Mouse (Mus musculus) midbrain, embryonic 16.5 days (tissue): ENCODE data around the gene Rnf103. TPM values are rescaled to one million over a fixed set of nuclear protein-coding genes. Genes with fewer than 3 reads are reported as not detected.
A peak's percentile ranks its signal among the peaks of the same experiment; 100 is the strongest.
"Not testable (repeated sequence)": the region's sequence is repeated elsewhere in the genome, so short reads cannot be mapped to it uniquely, and the experiment has no call there.

Source experiments
- ATAC-seq: fragments of 200-750 bp; cut with Nextera tagmentation; 2 replicates; pipeline ENCODE4 v1.8.0; 2017; ENCODE audit warnings: moderate TSS enrichment
- H3K27ac ChIP-seq: fragments of 300-500 bp; sonication (generic); 2 replicates; pipeline ENCODE4 v1.5.1; 2014; ENCODE audit warnings: mild to moderate bottlenecking, low read length, mixed read lengths
- H3K27me3 ChIP-seq: fragments of 300-500 bp; sonication (generic); 2 replicates; pipeline ENCODE4 v1.6.1; 2014; ENCODE audit warnings: low read depth, low read length, mixed read lengths; ENCODE audit not compliant: control insufficient read depth, insufficient read depth
- H3K36me3 ChIP-seq: fragments of 300-500 bp; sonication (generic); 2 replicates; pipeline ENCODE4 v1.6.1; 2014; ENCODE audit warnings: mild to moderate bottlenecking, low read length, moderate library complexity, mixed read lengths; ENCODE audit not compliant: control insufficient read depth, insufficient read depth
- H3K4me1 ChIP-seq: fragments of 300-500 bp; sonication (generic); 2 replicates; pipeline ENCODE4 v1.6.1; 2014; ENCODE audit warnings: mild to moderate bottlenecking, low read length, mixed read lengths; ENCODE audit not compliant: control insufficient read depth, insufficient read depth
- H3K4me2 ChIP-seq: fragments of 300-500 bp; sonication (generic); 2 replicates; pipeline ENCODE4 v1.6.1; 2014; ENCODE audit warnings: mild to moderate bottlenecking, low read length, mixed read lengths
- H3K4me3 ChIP-seq: fragments of 300-500 bp; sonication (generic); 2 replicates; pipeline ENCODE4 v1.5.1; 2014; ENCODE audit warnings: low read depth, mild to moderate bottlenecking, low read length, moderate library complexity, mixed read lengths
- H3K9ac ChIP-seq: fragments of 300-500 bp; sonication (generic); 2 replicates; pipeline ENCODE4 v1.6.1; 2014; ENCODE audit warnings: low read depth, low read length, mixed read lengths
- H3K9me3 ChIP-seq: fragments of 300-500 bp; sonication (generic); replicated peaks from 2 replicates; pipeline ENCODE4 v1.6.1; 2014; ENCODE audit warnings: mild to moderate bottlenecking, low read length, mixed read lengths; ENCODE audit not compliant: control insufficient read depth, poor library complexity, severe bottlenecking
- WGBS: fragments of 180-500 bp; shearing (Covaris S2); extraction: QIAGEN DNeasy Blood & Tissue Kit; methylation state at CpG from one replicate; pipeline ENCODE4 v1.1.7; 2014; 5-methylcytosine and 5-hydroxymethylcytosine counted together
- polyA plus RNA-seq: library from polyadenylated mRNA; unstranded; fragments of >200 nt; fragmentation: Nextera tagmentation; extraction: Ambion mirVana; gene quantifications from 2 replicates; pipeline ENCODE4 v1.2.1, GENCODE M21; 2015

Gene Rnf103
- 22.0 and 23.0 TPM in 2 replicates for polyA plus RNA-seq

DNA sequence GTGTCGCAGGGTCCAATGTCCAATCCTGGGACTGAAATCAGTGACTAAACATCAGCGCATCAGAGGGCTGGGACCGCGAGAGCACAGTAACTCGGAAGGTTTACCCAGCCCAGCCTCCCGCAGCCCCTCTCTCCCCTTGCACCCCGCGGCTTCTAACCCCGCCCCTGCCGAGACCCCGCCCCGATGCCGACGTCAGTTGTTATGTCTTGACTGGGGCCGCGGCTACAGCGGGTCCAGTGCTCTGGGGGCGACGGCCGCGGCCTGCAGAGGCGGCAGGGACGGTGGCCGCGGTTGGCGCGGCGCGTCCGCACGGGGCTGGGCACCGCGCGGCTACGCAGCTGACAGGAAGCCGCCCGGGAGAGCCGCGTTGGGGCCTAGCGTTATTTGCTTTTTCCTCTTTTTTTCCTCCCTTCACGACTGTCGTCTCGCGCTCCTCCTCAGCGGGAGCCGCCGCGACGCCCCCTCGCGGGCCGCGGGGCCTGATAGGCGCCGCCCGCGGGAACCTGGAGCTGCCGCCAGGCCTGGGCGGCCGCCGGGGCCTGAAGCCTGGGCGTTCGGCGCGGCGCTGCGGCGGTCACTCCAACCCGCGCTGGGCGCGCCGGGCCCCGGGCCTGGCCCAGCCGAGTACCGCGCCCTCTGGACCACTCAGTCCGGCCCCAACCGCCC lies at the start of gene Rnf103:
Rnf103 (plus strand) TSS at position 220 of the 666 bp plus-strand sequence.
- no peaks in the 10 kb centered on the region for H3K9me3 ChIP-seq
- no peaks in the 10 kb centered on the region for H3K27me3 ChIP-seq
- WGBS = under 1% methylated on average over 53 of the region's 79 CpGs
- H3K36me3 ChIP-seq = no peaks in the 10 kb centered on the region; the same call in 1 of the 2 replicates
- peak within 1 kb of the TSS; percentile 96 for H3K4me3 ChIP-seq
- peak within 1 kb of the TSS; percentile 98 for H3K27ac ChIP-seq
- H3K4me2 ChIP-seq = peak within 1 kb of the TSS; percentile 79
- peak within 1 kb of the TSS; percentile 100 for H3K9ac ChIP-seq
- peaks cover 17% of the 10 kb centered on the region for H3K4me1 ChIP-seq
- peak; percentile 98 for ATAC-seq

GRCm38 (mm10) chr6:71444756-71445155 lies 48.9 kb upstream of the Rnf103 start:
- Histone ChIP-seq H3K4me1 (peaks cover 5% of the 10 kb centered on the region), H3K9me3 (no peaks in the 10 kb centered on the region), H3K27ac (no peak overlapping the region), H3K4me2 (no peak overlapping the region), H3K9ac (no peak overlapping the region), H3K4me3 (no peak overlapping the region), H3K27me3 (no peaks in the 10 kb centered on the region), H3K36me3 (no peaks in the 10 kb centered on the region)
- ATAC-seq = no peak
- 47% methylated on average over 1 of the region's 1 CpGs for WGBS

- peaks cover 5% of the 10 kb centered on the region for H3K4me1 ChIP-seq
- no peaks in the 10 kb centered on the region for H3K27me3 ChIP-seq
- no peak overlapping the region for H3K27ac ChIP-seq
- no peak for ATAC-seq
- no peak overlapping the region for H3K4me2 ChIP-seq
- H3K36me3 ChIP-seq = no peaks in the 10 kb centered on the region
- H3K9me3 ChIP-seq = no peaks in the 10 kb centered on the region
- H3K9ac ChIP-seq = no peak overlapping the region
- H3K4me3 ChIP-seq = no peak overlapping the region
- 89% methylated on average over 6 of the region's 6 CpGs for WGBS
These were observed 48.1 kb upstream of the Rnf103 start for GRCm38 (mm10) chr6:71445560-71445959.

DNA sequence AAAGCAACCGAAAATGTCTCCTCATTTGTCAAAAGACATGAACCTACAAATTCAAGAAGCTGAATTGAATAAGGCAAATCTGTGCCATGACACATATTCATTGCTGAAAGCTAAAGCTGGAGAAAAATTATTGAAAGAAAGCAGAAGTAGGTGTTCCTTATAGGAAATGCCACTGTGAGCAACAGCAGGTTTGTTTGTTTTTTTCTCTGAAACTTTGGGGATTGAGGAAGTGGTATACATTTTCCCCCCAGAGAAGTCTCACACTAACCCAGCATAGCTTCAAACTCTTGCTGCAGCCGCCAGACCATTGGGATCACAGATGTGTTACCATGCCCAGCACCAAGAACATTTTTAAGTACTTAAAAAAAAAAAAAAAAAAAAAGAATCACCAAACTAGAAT lies 40.9 kb upstream of the Rnf103 start:
- Histone ChIP-seq H3K27me3 (no peaks in the 10 kb centered on the region), H3K4me1 (no peaks in the 10 kb centered on the region), H3K9ac (no peak overlapping the region), H3K27ac (no peak overlapping the region), H3K4me2 (no peak overlapping the region), H3K36me3 (no peaks in the 10 kb centered on the region), H3K4me3 (no peak overlapping the region), H3K9me3 (no peaks in the 10 kb centered on the region)
- ATAC-seq = no peak
- 87% methylated on average over 2 of the region's 2 CpGs for WGBS

- not testable (repeated sequence) for H3K4me3 ChIP-seq
These were observed 39.5 kb upstream of the Rnf103 start for GRCm38 (mm10) chr6:71453983-71454739.

GRCm38 (mm10) chr6:71457956-71458608 lies 35.6 kb upstream of the Rnf103 start:
- H3K27ac ChIP-seq = no peak overlapping the region
- H3K9me3 ChIP-seq = no peaks in the 10 kb centered on the region
- no peaks in the 10 kb centered on the region for H3K27me3 ChIP-seq
- H3K4me2 ChIP-seq = no peak overlapping the region
- H3K9ac ChIP-seq = no peak overlapping the region
- H3K4me3 ChIP-seq = no peak overlapping the region
- no peaks in the 10 kb centered on the region for H3K36me3 ChIP-seq
- ATAC-seq = no peak
- 74% methylated on average over 8 of the region's 8 CpGs for WGBS
- no peaks in the 10 kb centered on the region for H3K4me1 ChIP-seq

More at GRCm38 (mm10) chr6:71453983-71454739, 39.5 kb upstream of the Rnf103 start:
- H3K27me3 ChIP-seq, H3K9me3 ChIP-seq, H3K4me1 ChIP-seq, H3K27ac ChIP-seq, H3K36me3 ChIP-seq, H3K9ac ChIP-seq, ATAC-seq, H3K4me2 ChIP-seq: not testable (repeated sequence)

DNA sequence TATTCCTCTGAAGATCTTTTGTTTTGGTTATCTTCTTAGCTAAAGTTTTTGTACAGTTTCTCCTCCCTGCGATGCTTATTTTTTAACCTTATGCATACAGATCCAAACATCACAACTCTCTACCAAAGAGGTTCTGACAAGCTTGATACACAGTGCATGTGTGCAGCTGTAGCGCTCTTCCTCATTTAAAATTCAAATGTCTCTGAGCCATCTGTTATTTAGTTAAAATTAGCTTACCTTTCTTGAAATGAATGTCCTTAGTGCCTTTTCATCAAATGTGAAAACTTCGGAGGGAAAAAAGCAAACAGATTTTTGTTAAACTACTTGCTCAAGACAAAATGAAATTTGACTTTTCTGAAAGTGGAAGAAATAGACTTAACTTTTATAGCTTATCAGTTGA lies 28.5 kb upstream of the Rnf103 start:
- H3K9ac ChIP-seq = no peak overlapping the region
- no peak for ATAC-seq
- H3K27ac ChIP-seq = no peak overlapping the region
- H3K36me3 ChIP-seq = no peaks in the 10 kb centered on the region
- no peaks in the 10 kb centered on the region for H3K27me3 ChIP-seq
- H3K4me1 ChIP-seq = no peaks in the 10 kb centered on the region
- 40% methylated on average over 3 of the region's 3 CpGs for WGBS
- no peak overlapping the region for H3K4me2 ChIP-seq
- H3K4me3 ChIP-seq = no peak overlapping the region
- H3K9me3 ChIP-seq = no peaks in the 10 kb centered on the region

DNA sequence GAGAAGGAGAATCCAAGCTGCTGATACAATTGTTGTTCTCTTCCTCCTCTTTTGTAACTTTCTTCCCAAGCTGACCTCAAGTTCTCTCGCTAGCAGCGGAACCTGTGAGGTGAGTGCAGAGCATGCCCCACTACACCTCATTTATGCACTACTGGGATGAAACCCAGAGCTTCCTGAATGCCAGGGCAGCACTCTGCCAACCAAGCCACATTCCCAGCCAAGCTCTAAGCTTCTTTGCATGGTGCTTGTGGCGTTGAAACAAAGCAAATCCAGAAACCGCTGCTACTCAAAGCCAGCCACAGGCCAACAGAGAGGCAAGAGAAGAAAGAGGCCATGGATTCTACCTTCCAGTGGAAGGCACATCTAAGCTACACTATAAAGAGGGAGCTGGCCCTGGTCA lies 25.9 kb upstream of the Rnf103 start:
- H3K9ac ChIP-seq = no peak overlapping the region
- ATAC-seq = no peak
- H3K4me2 ChIP-seq = no peak overlapping the region
- H3K9me3 ChIP-seq = no peaks in the 10 kb centered on the region
- H3K4me3 ChIP-seq = no peak overlapping the region
- 73% methylated on average over 4 of the region's 4 CpGs for WGBS
- H3K36me3 ChIP-seq = no peaks in the 10 kb centered on the region
- no peaks in the 10 kb centered on the region for H3K27me3 ChIP-seq
- H3K27ac ChIP-seq = no peak overlapping the region
- H3K4me1 ChIP-seq = no peaks in the 10 kb centered on the region

DNA sequence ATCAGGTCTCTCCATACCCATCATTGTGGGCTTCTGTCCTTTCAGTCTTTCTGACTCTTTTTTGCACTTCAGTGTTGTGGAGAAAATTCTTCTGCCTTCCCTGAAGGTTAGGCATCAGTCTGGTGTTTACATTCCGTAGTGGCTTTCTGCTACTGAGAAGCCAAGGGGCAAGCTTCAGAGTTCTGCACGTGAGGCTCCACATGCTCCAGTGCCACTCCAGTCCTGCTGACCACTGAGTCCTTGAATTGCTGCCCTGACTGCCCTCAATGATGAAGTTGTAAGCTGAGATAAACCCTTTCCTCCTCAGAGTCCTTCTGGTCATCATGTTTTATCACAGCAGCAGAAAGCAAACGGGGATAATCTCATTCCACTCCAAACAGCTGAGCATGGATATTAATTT lies 24.4 kb upstream of the Rnf103 start:
- no peaks in the 10 kb centered on the region for H3K9me3 ChIP-seq
- no peaks in the 10 kb centered on the region for H3K4me1 ChIP-seq
- no peaks in the 10 kb centered on the region for H3K27me3 ChIP-seq
- H3K4me2 ChIP-seq = no peak overlapping the region
- H3K9ac ChIP-seq = no peak overlapping the region
- H3K36me3 ChIP-seq = no peaks in the 10 kb centered on the region
- no peak overlapping the region for H3K4me3 ChIP-seq
- WGBS = 63% methylated on average over 3 of the region's 3 CpGs
- no peak for ATAC-seq
- H3K27ac ChIP-seq = no peak overlapping the region
